Mouse (Mus musculus): Measurements from ENCODE around the gene Psme2b.
"Not testable (repeated sequence)": the region's sequence is repeated elsewhere in the genome, so short reads cannot be mapped to it uniquely, and the experiment has no call there.

GRCm38 (mm10) chr11:48926437-48926836 lies 19.6 kb downstream of the Psme2b start:
- not testable (repeated sequence) for TF ChIP-seq CTCF (IDR thresholded peaks at IDR 0.05; ENCODE audit: low read depth, low read length); POLR2A (IDR thresholded peaks at IDR 0.05; ENCODE audit: borderline replicate concordance, low read depth, low read length)
